Mouse (Mus musculus) megakaryocyte, embryonic 14.5 days (primary cell): ENCODE results near the gene Leo1. TPM values are rescaled to one million over a fixed set of nuclear protein-coding genes. Genes with fewer than 3 reads are reported as not detected.
"Not testable (repeated sequence)": the region's sequence is repeated elsewhere in the genome, so short reads cannot be mapped to it uniquely, and the experiment has no call there.

Experiments
- H3K27me3 ChIP-seq: replicated peaks from 2 replicates; pipeline ENCODE3; 2012; ENCODE audit warnings: inconsistent platforms
- H3K36me3 ChIP-seq: replicated peaks from 2 replicates; pipeline ENCODE3; 2012; ENCODE audit warnings: low read length, inconsistent platforms, mixed read lengths
- H3K4me1 ChIP-seq: 2 replicates; pipeline ENCODE4 v1.6.1; 2012; ENCODE audit warnings: inconsistent platforms
- H3K4me3 ChIP-seq: replicated peaks from 2 replicates; pipeline ENCODE3; 2012; ENCODE audit warnings: moderate library complexity, mild to moderate bottlenecking, inconsistent platforms
- H3K9me3 ChIP-seq: 2 replicates; pipeline ENCODE4 v1.6.1; 2012; ENCODE audit warnings: inconsistent platforms
- FLI1 ChIP-seq: IDR thresholded peaks from 2 replicates; pipeline ENCODE4 v1.6.1; 2012; ENCODE audit warnings: low read length, inconsistent platforms, mixed read lengths
- GATA1 ChIP-seq: IDR thresholded peaks from 3 replicates; pipeline ENCODE4 v1.6.1; 2012; ENCODE audit warnings: mixed read lengths, low read length, inconsistent platforms, borderline replicate concordance
- polyA plus RNA-seq: library from polyadenylated mRNA; stranded (reverse); fragments of >175 nt; gene quantifications from 2 replicates; pipeline ENCODE4 v1.2.3, GENCODE M21; 2012; ENCODE audit warnings: low replicate concordance; ENCODE audit not compliant: insufficient read depth

The Leo1 gene
- polyA plus RNA-seq, 1 experiment = 17.0 TPM

GRCm38 (mm10) chr9:75434872-75435271 lies 6.5 kb upstream of the Leo1 start:
- Histone ChIP-seq H3K27me3 (no peaks in the 10 kb centered on the region), H3K36me3 (no peaks in the 10 kb centered on the region), H3K4me1 (peaks cover 87% of the 10 kb centered on the region), H3K4me3 (peak overlapping the region; percentile 42), H3K9me3 (no peaks in the 10 kb centered on the region)
- no peak for TF ChIP-seq FLI1
- TF ChIP-seq GATA1 = no peak

DNA sequence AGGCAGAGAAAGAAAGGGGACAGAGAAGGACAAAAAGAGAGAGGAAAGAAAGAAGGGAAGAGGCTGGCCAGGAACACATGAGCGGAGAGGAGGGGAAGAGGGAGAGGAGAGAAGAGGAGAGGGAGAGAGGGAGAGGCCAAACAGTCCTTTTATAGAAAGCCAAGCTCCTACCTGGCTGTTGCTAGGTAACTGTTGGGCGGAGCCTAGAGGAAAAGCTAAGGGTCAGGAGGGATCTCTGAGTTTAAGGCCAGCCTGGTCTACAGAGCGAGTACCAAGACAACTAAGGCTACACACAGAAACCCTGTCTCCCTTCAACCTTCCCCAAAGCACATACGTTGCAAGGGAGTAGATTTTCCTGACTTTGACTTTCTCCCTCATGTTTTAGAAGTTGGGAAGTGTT lies 6.0 kb upstream of the Leo1 start:
- Histone ChIP-seq H3K36me3 (no peaks in the 10 kb centered on the region), H3K27me3 (no peaks in the 10 kb centered on the region), H3K4me1 (peaks cover 87% of the 10 kb centered on the region), H3K4me3 (peak overlapping the region; percentile 87), H3K9me3 (no peaks in the 10 kb centered on the region)
- TF ChIP-seq FLI1 (no peak), GATA1 (no peak)

DNA sequence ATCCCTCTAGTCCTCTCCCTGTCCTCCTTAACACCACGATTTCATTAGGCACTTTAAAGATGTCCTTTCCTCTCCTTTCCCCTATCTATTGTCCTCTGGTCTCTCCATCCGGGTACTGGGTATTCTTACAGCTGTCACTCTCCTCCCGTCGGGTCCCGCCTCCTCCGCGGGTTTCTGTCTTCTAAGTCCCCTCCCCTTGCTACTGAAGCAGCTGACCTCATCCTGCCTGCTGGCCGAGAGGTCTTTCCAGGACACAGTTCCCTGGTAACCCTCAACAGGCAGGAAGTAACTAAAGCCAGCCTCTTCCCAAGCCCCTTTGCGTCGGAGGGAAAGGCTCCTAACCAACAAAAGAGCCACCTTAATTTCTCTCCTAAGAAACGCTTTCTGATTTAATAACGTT lies 5.4 kb upstream of the Leo1 start:
- peak overlapping the region; percentile 87 for H3K4me3 ChIP-seq
- H3K9me3 ChIP-seq = no peaks in the 10 kb centered on the region
- no peak for TF ChIP-seq GATA1
- TF ChIP-seq FLI1 = no peak
- no peaks in the 10 kb centered on the region for H3K36me3 ChIP-seq
- peaks cover 84% of the 10 kb centered on the region for H3K4me1 ChIP-seq
- no peaks in the 10 kb centered on the region for H3K27me3 ChIP-seq

- Histone ChIP-seq H3K4me1 (peaks cover 75% of the 10 kb centered on the region), H3K9me3 (no peaks in the 10 kb centered on the region), H3K27me3 (no peaks in the 10 kb centered on the region), H3K36me3 (peaks cover 2% of the 10 kb centered on the region), H3K4me3 (no peak overlapping the region)
- no peak for TF ChIP-seq GATA1
- TF ChIP-seq FLI1 = no peak
Observed at GRCm38 (mm10) chr9:75437653-75438385, 3.5 kb upstream of the Leo1 start.

GRCm38 (mm10) chr9:75441691-75442131 lies 387 bp downstream of the Leo1 start:
- no peak for TF ChIP-seq GATA1
- TF ChIP-seq FLI1 = no peak
- Histone ChIP-seq H3K9me3 (no peaks in the 10 kb centered on the region), H3K36me3 (peaks cover 32% of the 10 kb centered on the region), H3K4me1 (peaks cover 47% of the 10 kb centered on the region), H3K4me3 (peak overlapping the region; percentile 93), H3K27me3 (no peaks in the 10 kb centered on the region)

DNA sequence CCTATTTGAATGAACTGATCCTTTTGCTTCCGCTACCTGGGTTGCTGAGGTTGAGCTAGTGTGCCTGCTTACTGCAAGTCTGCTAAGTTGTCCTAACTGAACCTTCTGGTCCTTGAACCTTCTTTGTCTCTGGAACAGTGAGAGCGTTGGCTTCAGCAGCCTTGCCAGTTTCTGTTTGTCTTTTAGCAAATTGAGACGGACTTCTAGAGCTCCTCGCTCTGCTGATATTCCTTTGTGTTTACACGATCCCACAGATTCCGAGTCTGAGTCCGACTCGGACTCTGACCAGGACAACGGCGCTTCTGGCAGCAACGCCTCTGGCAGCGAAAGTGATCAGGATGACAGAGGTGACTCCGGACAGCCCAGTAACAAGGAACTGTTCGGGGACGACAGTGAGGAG lies 3.7 kb downstream of the Leo1 start:
- TF ChIP-seq GATA1 (no peak), FLI1 (no peak)
- H3K4me1 ChIP-seq = peaks cover 46% of the 10 kb centered on the region
- no peaks in the 10 kb centered on the region for H3K9me3 ChIP-seq
- no peak overlapping the region for H3K4me3 ChIP-seq
- peaks cover 64% of the 10 kb centered on the region for H3K36me3 ChIP-seq
- H3K27me3 ChIP-seq = no peaks in the 10 kb centered on the region

DNA sequence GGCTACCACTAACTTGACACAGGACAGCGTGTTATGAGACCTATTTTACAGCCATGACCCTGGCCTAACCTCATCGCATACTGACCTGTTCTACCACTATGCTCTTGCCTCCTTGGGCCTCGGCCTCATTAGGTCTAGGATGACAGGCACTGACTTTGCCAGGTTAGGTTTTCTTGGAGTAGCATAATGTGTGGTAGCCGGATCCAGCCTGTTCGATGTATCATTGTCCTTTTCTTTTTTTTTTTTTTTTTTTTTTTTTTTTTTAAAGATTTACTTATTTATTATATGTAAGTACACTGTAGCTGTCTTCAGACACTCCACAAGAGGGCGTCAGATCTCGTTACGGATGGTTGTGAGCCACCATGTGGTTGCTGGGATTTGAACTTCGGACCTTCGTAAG lies 5.2 kb downstream of the Leo1 start:
- H3K4me1 ChIP-seq = peaks cover 40% of the 10 kb centered on the region
- H3K9me3 ChIP-seq = not testable (repeated sequence)

GRCm38 (mm10) chr9:75448021-75448420 lies 6.7 kb downstream of the Leo1 start:
- TF ChIP-seq GATA1 = no peak
- no peak for TF ChIP-seq FLI1
- Histone ChIP-seq H3K27me3 (no peaks in the 10 kb centered on the region), H3K36me3 (peaks cover 89% of the 10 kb centered on the region), H3K4me3 (no peak overlapping the region), H3K4me1 (peaks cover 31% of the 10 kb centered on the region), H3K9me3 (peaks cover 4% of the 10 kb centered on the region; the same call in 1 of the 2 replicates)

More for the DNA sequence above, 5.2 kb downstream of the Leo1 start:
- not testable (repeated sequence) for H3K27me3 ChIP-seq, H3K4me3 ChIP-seq
- peaks cover 78% of the 10 kb centered on the region for H3K36me3 ChIP-seq

GRCm38 (mm10) chr9:75453994-75454393 lies 12.7 kb downstream of the Leo1 start:
- H3K9me3 ChIP-seq = peaks cover 4% of the 10 kb centered on the region; the same call in 1 of the 2 replicates
- H3K4me1 ChIP-seq = peaks cover 11% of the 10 kb centered on the region
- H3K36me3 ChIP-seq = peaks cover 95% of the 10 kb centered on the region
- H3K4me3 ChIP-seq = no peak overlapping the region
- H3K27me3 ChIP-seq = no peaks in the 10 kb centered on the region
- TF ChIP-seq GATA1 = no peak
- TF ChIP-seq FLI1 = no peak

GRCm38 (mm10) chr9:75455684-75456083 lies 14.4 kb downstream of the Leo1 start:
- Histone ChIP-seq H3K36me3 (peaks cover 93% of the 10 kb centered on the region), H3K9me3 (peaks cover 4% of the 10 kb centered on the region; the same call in 1 of the 2 replicates), H3K4me3 (no peak overlapping the region), H3K27me3 (no peaks in the 10 kb centered on the region), H3K4me1 (peaks cover 3% of the 10 kb centered on the region; the same call in 1 of the 2 replicates)
- TF ChIP-seq FLI1 (no peak), GATA1 (no peak)

- peaks cover 43% of the 10 kb centered on the region for H3K4me1 ChIP-seq
- H3K27me3 ChIP-seq = no peaks in the 10 kb centered on the region
- H3K4me3 ChIP-seq = no peak overlapping the region
- H3K36me3 ChIP-seq = peaks cover 89% of the 10 kb centered on the region
- H3K9me3 ChIP-seq = no peaks in the 10 kb centered on the region
- no peak for TF ChIP-seq GATA1
- no peak for TF ChIP-seq FLI1
Observed at GRCm38 (mm10) chr9:75463050-75463660, 21.8 kb downstream of the Leo1 start.
